8 mouse cellular contexts compared by ENCODE assay signal in genomic region chr11:77606469-77606834, GRCm38 (mm10). TPM values are rescaled to one million over a fixed set of nuclear protein-coding genes. Genes with fewer than 3 reads are reported as not detected.
DNase-seq lines count a peak whose midpoint lies in the region; ATAC-seq and TF ChIP-seq lines count a peak whose summit lies in the region.

No protein-coding gene starts in this region.

- no peak for TF ChIP-seq CTCF in lung, embryonic 14.5 days (IDR thresholded peaks at IDR 0.05; ENCODE audit: low read depth)
- no peak for TF ChIP-seq CTCF in hindbrain, postnatal 0 days (IDR thresholded peaks at IDR 0.05; ENCODE audit: low read depth)
- no peak for TF ChIP-seq CTCF in midbrain, postnatal 0 days (IDR thresholded peaks at IDR 0.05)

- WGBS in lung, embryonic 14.5 days, result under 1% methylated on average over 6 of the region's 6 CpGs
- 5% methylated on average over 6 of the region's 6 CpGs for WGBS in embryonic facial prominence, embryonic 13.5 days
- 1% methylated on average over 6 of the region's 6 CpGs for WGBS in hindbrain, postnatal 0 days
- WGBS in midbrain, postnatal 0 days, result 1% methylated on average over 6 of the region's 6 CpGs

- H3K27ac ChIP-seq in lung, embryonic 14.5 days (ENCODE audit: low read depth), result peak overlapping the region; percentile 97; the same call in 1 of the 2 replicates
- peak overlapping the region; percentile 97 for H3K27ac ChIP-seq in embryonic facial prominence, embryonic 13.5 days
- peak overlapping the region; percentile 97 for H3K27ac ChIP-seq in hindbrain, postnatal 0 days
- peak overlapping the region; percentile 94 for H3K27ac ChIP-seq in midbrain, postnatal 0 days (ENCODE audit: low read depth, low read length)

- H3K9me3 ChIP-seq in lung, embryonic 14.5 days (ENCODE audit: low read depth, low read length), result no peaks in the 10 kb centered on the region
- no peaks in the 10 kb centered on the region for H3K9me3 ChIP-seq in embryonic facial prominence, embryonic 13.5 days
- no peaks in the 10 kb centered on the region for H3K9me3 ChIP-seq in hindbrain, postnatal 0 days (ENCODE audit: low read length)
- no peaks in the 10 kb centered on the region for H3K9me3 ChIP-seq in midbrain, postnatal 0 days (ENCODE audit: low read length)

- peak overlapping the region; percentile 99 for H3K9ac ChIP-seq in lung, embryonic 14.5 days
- H3K9ac ChIP-seq in embryonic facial prominence, embryonic 13.5 days, result peak overlapping the region; percentile 99
- H3K9ac ChIP-seq in hindbrain, postnatal 0 days (replicated peaks; ENCODE audit: low read length), result peak overlapping the region; percentile 99
- H3K9ac ChIP-seq in midbrain, postnatal 0 days (replicated peaks; ENCODE audit: low read length, poor library complexity, severe bottlenecking), result peak overlapping the region; percentile 99

- no peaks in the 10 kb centered on the region for H3K27me3 ChIP-seq in lung, embryonic 14.5 days (ENCODE audit: insufficient read depth, low read length)
- H3K27me3 ChIP-seq in embryonic facial prominence, embryonic 13.5 days, result no peaks in the 10 kb centered on the region
- H3K27me3 ChIP-seq in hindbrain, postnatal 0 days (ENCODE audit: insufficient read depth, low read length), result no peaks in the 10 kb centered on the region
- H3K27me3 ChIP-seq in midbrain, postnatal 0 days (ENCODE audit: insufficient read depth, low read length), result no peaks in the 10 kb centered on the region

- peak overlapping the region; percentile 71 for H3K4me2 ChIP-seq in lung, embryonic 14.5 days
- peak overlapping the region; percentile 81 for H3K4me2 ChIP-seq in embryonic facial prominence, embryonic 13.5 days
- peak overlapping the region; percentile 86 for H3K4me2 ChIP-seq in hindbrain, postnatal 0 days (ENCODE audit: low read depth, low read length)
- H3K4me2 ChIP-seq in midbrain, postnatal 0 days (ENCODE audit: low read depth, low read length, poor library complexity, severe bottlenecking), result peak overlapping the region; percentile 76

- H3K4me3 ChIP-seq in lung, embryonic 14.5 days (ENCODE audit: low read depth, low read length), result peak overlapping the region; percentile 95
- peak overlapping the region; percentile 98 for H3K4me3 ChIP-seq in embryonic facial prominence, embryonic 13.5 days
- H3K4me3 ChIP-seq in hindbrain, postnatal 0 days (ENCODE audit: low read length), result peak overlapping the region; percentile 100
- peak overlapping the region; percentile 100 for H3K4me3 ChIP-seq in midbrain, postnatal 0 days (ENCODE audit: low read depth, low read length)

- DNase-seq in lung, embryonic 14.5 days, result no peak
- no peak for DNase-seq in lung, adult 18-20 months
- no peak for DNase-seq in hindbrain, postnatal 0 days (ENCODE audit: low spot score)
- DNase-seq in midbrain, postnatal 0 days (ENCODE audit: low spot score), result peak; percentile 2
- no peak for DNase-seq in cerebellum, postnatal 14 days
- no peak for DNase-seq in cerebellum, adult 8-10 months
- no peak for DNase-seq in kidney, postnatal 25 days

- H3K4me1 ChIP-seq in lung, embryonic 14.5 days (ENCODE audit: insufficient read depth), result 0 out of 2 replicates have a peak, but pooled peaks cover 6% of the 10 kb centered on the region
- peaks cover 14% of the 10 kb centered on the region for H3K4me1 ChIP-seq in embryonic facial prominence, embryonic 13.5 days
- H3K4me1 ChIP-seq in hindbrain, postnatal 0 days (ENCODE audit: insufficient read depth, low read length), result 0 out of 2 replicates have a peak, but pooled peaks cover 14% of the 10 kb centered on the region
- H3K4me1 ChIP-seq in midbrain, postnatal 0 days (ENCODE audit: insufficient read depth, low read length), result no peaks in the 10 kb centered on the region

- 0 out of 2 replicates have a peak, but pooled peaks cover 3% of the 10 kb centered on the region for H3K36me3 ChIP-seq in lung, embryonic 14.5 days (ENCODE audit: insufficient read depth)
- H3K36me3 ChIP-seq in embryonic facial prominence, embryonic 13.5 days, result peaks cover 7% of the 10 kb centered on the region; the same call in 1 of the 2 replicates
- H3K36me3 ChIP-seq in hindbrain, postnatal 0 days (ENCODE audit: insufficient read depth, low read length), result no peaks in the 10 kb centered on the region
- no peaks in the 10 kb centered on the region for H3K36me3 ChIP-seq in midbrain, postnatal 0 days (ENCODE audit: insufficient read depth, low read length)

- peak; percentile 10; the same call in 1 of the 2 replicates for ATAC-seq in lung, embryonic 14.5 days (ENCODE audit: insufficient read depth)
- no peak for ATAC-seq in embryonic facial prominence, embryonic 13.5 days (ENCODE audit: insufficient number of reproducible peaks, insufficient read depth, low FRiP score, low TSS enrichment, low read depth)
- peak; percentile 6; the same call in 1 of the 2 replicates for ATAC-seq in hindbrain, postnatal 0 days
- peak; percentile 36; the same call in 1 of the 2 replicates for ATAC-seq in midbrain, postnatal 0 days (ENCODE audit: low FRiP score)

RNA-seq across cellular contexts. Expression of gene Taok1, which starts 1.2 kb away (rescaled TPM):
- polyA plus RNA-seq in lung, embryonic 14.5 days (2014; fragmentation: Nextera tagmentation; extraction: Ambion mirVana), result 20.8 TPM in 2 replicates
- 14.3 and 15.2 TPM in 2 replicates for polyA plus RNA-seq in embryonic facial prominence, embryonic 13.5 days (2015; fragmentation: Nextera tagmentation; extraction: Ambion mirVana)
- total RNA-seq in hindbrain, postnatal 0 days (2014; rRNA removed), result 50.6 and 56.7 TPM in 2 replicates
- 27.1 and 28.2 TPM in 2 replicates for polyA plus RNA-seq in hindbrain, postnatal 0 days (2015; fragmentation: Nextera tagmentation; extraction: Ambion mirVana)
- 69.7 and 85.1 TPM in 2 replicates for total RNA-seq in midbrain, postnatal 0 days (2014; rRNA removed)
- polyA plus RNA-seq in midbrain, postnatal 0 days (2015; fragmentation: Nextera tagmentation; extraction: Ambion mirVana), result 28.0 and 32.6 TPM in 2 replicates
